Mouse (Mus musculus) kidney, postnatal 0 days (tissue): ENCODE data around the gene Mov10l1. TPM values are rescaled to one million over a fixed set of nuclear protein-coding genes. Genes with fewer than 3 reads are reported as not detected.
A peak's percentile ranks its signal among the peaks of the same experiment; 100 is the strongest.

Experiments used
- ATAC-seq: fragments of 200-750 bp; cut with Nextera tagmentation; replicated peaks from 2 replicates; pipeline ENCODE4 v1.8.0; 2017; ENCODE audit warnings: low read depth, moderate number of reproducible peaks, moderate TSS enrichment, moderate library complexity; ENCODE audit not compliant: low FRiP score
- DNase-seq: peaks from one replicate; pipeline ENCODE4 v3.0.0-alpha.2; 2016; ENCODE audit warnings: low spot score
- H3K27ac ChIP-seq: fragments of 300-500 bp; sonication (generic); 2 replicates; pipeline ENCODE4 v1.5.1; 2014; ENCODE audit warnings: mild to moderate bottlenecking
- H3K27me3 ChIP-seq: fragments of 300-500 bp; sonication (generic); 2 replicates; pipeline ENCODE4 v1.6.1; 2014; ENCODE audit warnings: low read length, mixed read lengths; ENCODE audit not compliant: insufficient read depth
- H3K36me3 ChIP-seq: fragments of 300-500 bp; sonication (generic); 2 replicates; pipeline ENCODE4 v1.6.1; 2014; ENCODE audit warnings: low read length, mixed read lengths; ENCODE audit not compliant: insufficient read depth
- H3K4me1 ChIP-seq: fragments of 300-500 bp; sonication (generic); replicated peaks from 2 replicates; pipeline ENCODE4 v1.6.1; 2014; ENCODE audit warnings: antibody characterized with exemption, low read length, mixed read lengths; ENCODE audit not compliant: insufficient read depth
- H3K4me2 ChIP-seq: fragments of 300-500 bp; sonication (generic); 2 replicates; pipeline ENCODE4 v1.6.1; 2014; ENCODE audit warnings: mild to moderate bottlenecking, low read length, moderate library complexity, mixed read lengths
- H3K4me3 ChIP-seq: fragments of 300-500 bp; sonication (generic); replicated peaks from 2 replicates; pipeline ENCODE4 v1.5.1; 2014; ENCODE audit warnings: low read depth, low read length
- H3K9ac ChIP-seq: fragments of 300-500 bp; sonication (generic); 2 replicates; pipeline ENCODE4 v1.6.1; 2014; ENCODE audit warnings: low read depth, low read length
- H3K9me3 ChIP-seq: fragments of 300-500 bp; sonication (generic); replicated peaks from 2 replicates; pipeline ENCODE4 v1.6.1; 2016; ENCODE audit warnings: low read length, inconsistent platforms, mixed read lengths
- CTCF ChIP-seq: IDR thresholded peaks from 2 replicates; pipeline ENCODE4 v1.5.1; 2016; ENCODE audit warnings: antibody characterized with exemption, low read depth, mild to moderate bottlenecking, moderate library complexity
- WGBS: fragments of 180-500 bp; shearing (Covaris S2); extraction: QIAGEN DNeasy Blood & Tissue Kit; methylation state at CpG from one replicate; pipeline ENCODE4 v1.1.7; 2014; 5-methylcytosine and 5-hydroxymethylcytosine counted together
- polyA plus RNA-seq: library from polyadenylated mRNA; unstranded; fragments of >200 nt; fragmentation: Nextera tagmentation; extraction: Ambion mirVana; gene quantifications from 2 replicates; pipeline ENCODE4 v1.2.1, GENCODE M21; 2015

The Mov10l1 gene
- polyA plus RNA-seq, 1 experiment from 2014 or later: not detected

GRCm38 (mm10) chr15:88972300-88972699 is 10.4 kb upstream of the Mov10l1 start:
- 91% methylated on average over 4 of the region's 4 CpGs for WGBS
- no peak overlapping the region for H3K4me2 ChIP-seq
- no peak for DNase-seq
- no peak overlapping the region for H3K4me3 ChIP-seq
- H3K4me1 ChIP-seq: no peaks in the 10 kb centered on the region
- no peaks in the 10 kb centered on the region for H3K27me3 ChIP-seq
- H3K9me3 ChIP-seq: no peaks in the 10 kb centered on the region
- no peak for ATAC-seq
- H3K9ac ChIP-seq: no peak overlapping the region
- TF ChIP-seq CTCF: no peak
- no peaks in the 10 kb centered on the region for H3K36me3 ChIP-seq
- H3K27ac ChIP-seq: no peak overlapping the region

GRCm38 (mm10) chr15:88978281-88979137 is 4.2 kb upstream of the Mov10l1 start, which contains the start of gene Mlc1:
Gene Mlc1 (minus strand): TSS chr15:88979007.
- no peak for DNase-seq
- WGBS: 84% methylated on average over 10 of the region's 10 CpGs
- H3K9me3 ChIP-seq: no peaks in the 10 kb centered on the region
- no peaks in the 10 kb centered on the region for H3K36me3 ChIP-seq
- H3K27ac ChIP-seq: no peak within 1 kb of the TSS
- ATAC-seq: no peak
- no peaks in the 10 kb centered on the region for H3K27me3 ChIP-seq
- H3K4me1 ChIP-seq: no peaks in the 10 kb centered on the region
- no peak within 1 kb of the TSS for H3K9ac ChIP-seq
- H3K4me2 ChIP-seq: no peak within 1 kb of the TSS
- TF ChIP-seq CTCF: no peak
- no peak within 1 kb of the TSS for H3K4me3 ChIP-seq

- 68% methylated on average over 3 of the region's 3 CpGs for WGBS
- H3K4me1 ChIP-seq: no peaks in the 10 kb centered on the region
- H3K9ac ChIP-seq: no peak overlapping the region
- H3K27ac ChIP-seq: no peak overlapping the region
- H3K27me3 ChIP-seq: no peaks in the 10 kb centered on the region
- TF ChIP-seq CTCF: no peak
- DNase-seq: no peak
- ATAC-seq: no peak
- no peak overlapping the region for H3K4me2 ChIP-seq
- no peaks in the 10 kb centered on the region for H3K36me3 ChIP-seq
- H3K9me3 ChIP-seq: no peaks in the 10 kb centered on the region
- H3K4me3 ChIP-seq: no peak overlapping the region
These were observed 3.6 kb upstream of the Mov10l1 start for GRCm38 (mm10) chr15:88979138-88979446.

GRCm38 (mm10) chr15:88989236-88989635 is 6.5 kb downstream of the Mov10l1 start:
- WGBS: 38% methylated on average over 2 of the region's 2 CpGs
- no peak for DNase-seq

GRCm38 (mm10) chr15:88998636-88999035 is 15.9 kb downstream of the Mov10l1 start:
- no peak for TF ChIP-seq CTCF
- DNase-seq (no peak), ATAC-seq (no peak)
- Histone ChIP-seq H3K27ac (no peak overlapping the region), H3K4me2 (no peak overlapping the region), H3K9me3 (no peaks in the 10 kb centered on the region), H3K36me3 (no peaks in the 10 kb centered on the region), H3K4me3 (no peak overlapping the region), H3K27me3 (no peaks in the 10 kb centered on the region), H3K9ac (no peak overlapping the region), H3K4me1 (no peaks in the 10 kb centered on the region)
- WGBS: 72% methylated on average over 8 of the region's 8 CpGs

More at GRCm38 (mm10) chr15:88989236-88989635, 6.5 kb downstream of the Mov10l1 start:
- Histone ChIP-seq H3K36me3 (no peaks in the 10 kb centered on the region), H3K4me2 (no peak overlapping the region), H3K4me3 (no peak overlapping the region), H3K4me1 (no peaks in the 10 kb centered on the region), H3K9ac (no peak overlapping the region), H3K27ac (no peak overlapping the region), H3K9me3 (no peaks in the 10 kb centered on the region), H3K27me3 (no peaks in the 10 kb centered on the region)
- TF ChIP-seq CTCF: no peak
- ATAC-seq: no peak

GRCm38 (mm10) chr15:88999124-88999523 is 16.4 kb downstream of the Mov10l1 start:
- Histone ChIP-seq H3K4me2 (no peak overlapping the region), H3K4me3 (no peak overlapping the region), H3K4me1 (no peaks in the 10 kb centered on the region), H3K9me3 (no peaks in the 10 kb centered on the region), H3K9ac (no peak overlapping the region), H3K27me3 (no peaks in the 10 kb centered on the region), H3K27ac (no peak overlapping the region), H3K36me3 (no peaks in the 10 kb centered on the region)
- 76% methylated on average over 2 of the region's 2 CpGs for WGBS
- TF ChIP-seq CTCF: peak; percentile 56
- ATAC-seq (no peak), DNase-seq (peak; percentile 18)

- ATAC-seq (no peak), DNase-seq (no peak)
- Histone ChIP-seq H3K36me3 (no peaks in the 10 kb centered on the region), H3K9me3 (no peaks in the 10 kb centered on the region), H3K27me3 (no peaks in the 10 kb centered on the region), H3K4me2 (no peak overlapping the region), H3K4me1 (no peaks in the 10 kb centered on the region), H3K27ac (no peak overlapping the region), H3K9ac (no peak overlapping the region), H3K4me3 (no peak overlapping the region)
- WGBS: 77% methylated on average over 2 of the region's 2 CpGs
- no peak for TF ChIP-seq CTCF
These were observed 17.7 kb downstream of the Mov10l1 start for GRCm38 (mm10) chr15:89000367-89000766.
